Mouse (Mus musculus): Measurements from ENCODE around the gene Lsr. TPM values are rescaled to one million over a fixed set of nuclear protein-coding genes. Genes with fewer than 3 reads are reported as not detected.

The Lsr gene
- polyA plus RNA-seq, 1 experiment from 2014 or later: 17.8 TPM

GRCm38 (mm10) chr7:30985357-30985756 lies 12.1 kb upstream of the Lsr start:
- Histone ChIP-seq H3K36me3 (ENCODE audit: poor library complexity, severe bottlenecking) (no peaks in the 10 kb centered on the region), H3K4me1 (no peaks in the 10 kb centered on the region), H3K27me3 (no peaks in the 10 kb centered on the region), H3K4me2 (no peak overlapping the region), H3K4me3 (no peak overlapping the region), H3K9me3 (replicated peaks) (no peaks in the 10 kb centered on the region), H3K9ac (no peak overlapping the region), H3K27ac (no peak overlapping the region)
- 91% methylated on average over 9 of the region's 9 CpGs for WGBS
- no peak for ATAC-seq

- no peak overlapping the region for H3K27ac ChIP-seq
- H3K9me3 ChIP-seq (replicated peaks): no peaks in the 10 kb centered on the region
- H3K4me2 ChIP-seq: no peak overlapping the region
- no peaks in the 10 kb centered on the region for H3K36me3 ChIP-seq (ENCODE audit: poor library complexity, severe bottlenecking)
- WGBS: 96% methylated on average over 4 of the region's 4 CpGs
- no peaks in the 10 kb centered on the region for H3K4me1 ChIP-seq
- ATAC-seq: no peak
- H3K27me3 ChIP-seq: no peaks in the 10 kb centered on the region
- H3K9ac ChIP-seq: no peak overlapping the region
- H3K4me3 ChIP-seq: no peak overlapping the region
These were observed 8.4 kb upstream of the Lsr start for GRCm38 (mm10) chr7:30981703-30982102.

GRCm38 (mm10) chr7:30973501-30974289 lies 431 bp upstream of the Lsr start, which contains the start of gene Fam187b:
Gene Fam187b (plus strand): TSS chr7:30973790.
- peak; percentile 88 for ATAC-seq
- Histone ChIP-seq H3K36me3 (ENCODE audit: poor library complexity, severe bottlenecking) (peaks cover 5% of the 10 kb centered on the region; the same call in 1 of the 2 replicates), H3K4me3 (peak within 1 kb of the TSS; percentile 43), H3K27ac (no peak within 1 kb of the TSS), H3K9me3 (replicated peaks) (no peaks in the 10 kb centered on the region), H3K4me2 (peak within 1 kb of the TSS; percentile 75), H3K27me3 (peaks cover 14% of the 10 kb centered on the region), H3K4me1 (peaks cover 11% of the 10 kb centered on the region), H3K9ac (peak within 1 kb of the TSS; percentile 68)
- WGBS: under 1% methylated on average over 36 of the region's 37 CpGs

GRCm38 (mm10) chr7:30972426-30973250 lies 626 bp downstream of the Lsr start:
- Histone ChIP-seq H3K9ac (peak overlapping the region; percentile 68), H3K4me2 (peak overlapping the region; percentile 75), H3K9me3 (replicated peaks) (no peaks in the 10 kb centered on the region), H3K27ac (no peak overlapping the region), H3K36me3 (ENCODE audit: poor library complexity, severe bottlenecking) (peaks cover 5% of the 10 kb centered on the region; the same call in 1 of the 2 replicates), H3K4me1 (peaks cover 11% of the 10 kb centered on the region), H3K4me3 (peak overlapping the region; percentile 43), H3K27me3 (peaks cover 14% of the 10 kb centered on the region)
- ATAC-seq: peak; percentile 44
- 3% methylated on average over 41 of the region's 41 CpGs for WGBS

- ATAC-seq: no peak
- Histone ChIP-seq H3K27me3 (peaks cover 14% of the 10 kb centered on the region), H3K36me3 (ENCODE audit: poor library complexity, severe bottlenecking) (peaks cover 5% of the 10 kb centered on the region; the same call in 1 of the 2 replicates), H3K4me2 (peak overlapping the region; percentile 75), H3K9me3 (replicated peaks) (no peaks in the 10 kb centered on the region), H3K27ac (no peak overlapping the region), H3K4me1 (peaks cover 11% of the 10 kb centered on the region), H3K4me3 (no peak overlapping the region; the same call in 1 of the 2 replicates), H3K9ac (no peak overlapping the region)
- 94% methylated on average over 15 of the region's 15 CpGs for WGBS
These were observed 1.4 kb downstream of the Lsr start for GRCm38 (mm10) chr7:30971901-30972300.

GRCm38 (mm10) chr7:30969174-30969573 lies 4.1 kb downstream of the Lsr start:
- Histone ChIP-seq H3K4me1 (peaks cover 11% of the 10 kb centered on the region), H3K9me3 (replicated peaks) (no peaks in the 10 kb centered on the region)
- ATAC-seq: no peak

GRCm38 (mm10) chr7:30968611-30969010 lies 4.7 kb downstream of the Lsr start:
- Histone ChIP-seq H3K4me3 (no peak overlapping the region), H3K9me3 (replicated peaks) (no peaks in the 10 kb centered on the region), H3K36me3 (ENCODE audit: poor library complexity, severe bottlenecking) (peaks cover 5% of the 10 kb centered on the region; the same call in 1 of the 2 replicates), H3K4me1 (peaks cover 8% of the 10 kb centered on the region), H3K27ac (no peak overlapping the region), H3K27me3 (peaks cover 13% of the 10 kb centered on the region), H3K4me2 (no peak overlapping the region), H3K9ac (no peak overlapping the region)
- ATAC-seq: no peak
- 91% methylated on average over 8 of the region's 8 CpGs for WGBS

More at GRCm38 (mm10) chr7:30969174-30969573, 4.1 kb downstream of the Lsr start:
- H3K9ac ChIP-seq: no peak overlapping the region
- no peak overlapping the region for H3K27ac ChIP-seq
- H3K4me2 ChIP-seq: no peak overlapping the region
- no peak overlapping the region for H3K4me3 ChIP-seq
- WGBS: 95% methylated on average over 4 of the region's 4 CpGs
- H3K36me3 ChIP-seq (ENCODE audit: poor library complexity, severe bottlenecking): peaks cover 5% of the 10 kb centered on the region; the same call in 1 of the 2 replicates
- peaks cover 14% of the 10 kb centered on the region for H3K27me3 ChIP-seq

- no peaks in the 10 kb centered on the region for H3K9me3 ChIP-seq (replicated peaks)
- H3K4me1 ChIP-seq: no peaks in the 10 kb centered on the region
- WGBS: 74% methylated on average over 3 of the region's 3 CpGs
- no peak for ATAC-seq
- H3K9ac ChIP-seq: no peak overlapping the region
- no peak overlapping the region for H3K4me2 ChIP-seq
- peaks cover 10% of the 10 kb centered on the region; the same call in 1 of the 2 replicates for H3K36me3 ChIP-seq (ENCODE audit: poor library complexity, severe bottlenecking)
- no peak overlapping the region for H3K27ac ChIP-seq
- no peaks in the 10 kb centered on the region for H3K27me3 ChIP-seq
- no peak overlapping the region for H3K4me3 ChIP-seq
These were observed 6.6 kb downstream of the Lsr start for GRCm38 (mm10) chr7:30966657-30967056.

GRCm38 (mm10) chr7:30965677-30966076 lies 7.6 kb downstream of the Lsr start:
- Histone ChIP-seq H3K4me3 (no peak overlapping the region), H3K9me3 (replicated peaks) (no peaks in the 10 kb centered on the region), H3K4me1 (no peaks in the 10 kb centered on the region), H3K4me2 (no peak overlapping the region), H3K9ac (no peak overlapping the region), H3K36me3 (ENCODE audit: poor library complexity, severe bottlenecking) (peaks cover 8% of the 10 kb centered on the region; the same call in 1 of the 2 replicates), H3K27me3 (no peaks in the 10 kb centered on the region), H3K27ac (no peak overlapping the region)
- whole genome bisulfite sequencing: 69% methylated on average over 14 of the region's 14 CpGs
- no peak for ATAC-seq

GRCm38 (mm10) chr7:30964366-30964765 lies 8.9 kb downstream of the Lsr start:
- H3K9ac ChIP-seq: no peak overlapping the region
- no peaks in the 10 kb centered on the region for H3K27me3 ChIP-seq
- no peak overlapping the region for H3K4me2 ChIP-seq
- H3K36me3 ChIP-seq (ENCODE audit: poor library complexity, severe bottlenecking): 0 out of 2 replicates have a peak, but pooled peaks cover 5% of the 10 kb centered on the region
- no peak overlapping the region for H3K27ac ChIP-seq
- no peaks in the 10 kb centered on the region for H3K9me3 ChIP-seq (replicated peaks)
- H3K4me1 ChIP-seq: no peaks in the 10 kb centered on the region
- H3K4me3 ChIP-seq: no peak overlapping the region
- ATAC-seq: no peak
- 94% methylated on average over 7 of the region's 7 CpGs for WGBS

- Histone ChIP-seq H3K36me3 (ENCODE audit: poor library complexity, severe bottlenecking) (peaks cover 16% of the 10 kb centered on the region; the same call in 1 of the 2 replicates), H3K9me3 (replicated peaks) (no peaks in the 10 kb centered on the region), H3K9ac (no peak overlapping the region), H3K27me3 (no peaks in the 10 kb centered on the region), H3K4me2 (no peak overlapping the region), H3K27ac (no peak overlapping the region), H3K4me1 (peaks cover 10% of the 10 kb centered on the region), H3K4me3 (no peak overlapping the region)
- WGBS: 90% methylated on average over 5 of the region's 5 CpGs
- ATAC-seq: no peak
These were observed 10.4 kb downstream of the Lsr start for GRCm38 (mm10) chr7:30962862-30963261.

- Histone ChIP-seq H3K36me3 (ENCODE audit: poor library complexity, severe bottlenecking) (peaks cover 21% of the 10 kb centered on the region), H3K27me3 (no peaks in the 10 kb centered on the region), H3K4me1 (peaks cover 21% of the 10 kb centered on the region), H3K9me3 (replicated peaks) (no peaks in the 10 kb centered on the region), H3K27ac (no peak overlapping the region), H3K4me3 (no peak overlapping the region), H3K9ac (no peak overlapping the region), H3K4me2 (no peak overlapping the region)
- ATAC-seq: no peak
- 88% methylated on average over 6 of the region's 6 CpGs for WGBS
These were observed 13.4 kb downstream of the Lsr start for GRCm38 (mm10) chr7:30959786-30960349.
